1 mouse cellular context compared by ENCODE assay signal in genomic region chrX:13234709-13235108, GRCm38 (mm10).
A peak's percentile ranks its signal among the peaks of the same experiment; 100 is the strongest.
TF ChIP-seq lines count a peak whose summit lies in the region.

No protein-coding gene starts in this region.

TF ChIP-seq in MEL, 35 proteins besides CTCF, POLR2A, EP300 and RAD21 (continued from another document):
- 0 out of 2 replicates have a peak, but pooled peaks have one; percentile 20 for TF ChIP-seq GATA1 (IDR thresholded peaks at IDR 0.05; ENCODE audit: low read depth, low read length)
TF ChIP-seq in MEL: peak in this region for 3.
